8 mouse cellular contexts compared by ENCODE assay signal in genomic region chr9:23222492-23222840, GRCm38 (mm10). TPM values are rescaled to one million over a fixed set of nuclear protein-coding genes. Genes with fewer than 3 reads are reported as not detected.
DNase-seq lines count a peak whose midpoint lies in the region; ATAC-seq and TF ChIP-seq lines count a peak whose summit lies in the region.

No protein-coding gene starts in this region.

- peak overlapping the region; percentile 75 for H3K27ac ChIP-seq in gastrocnemius, adult 2 months
- H3K27ac ChIP-seq in kidney, adult 2 months (ENCODE audit: insufficient read depth, low read depth, low read length): no peak overlapping the region
- peak overlapping the region; percentile 83 for H3K27ac ChIP-seq in lung, embryonic 15.5 days

- DNase-seq in layer of hippocampus, adult 11-12 months (ENCODE audit: low spot score): peak; percentile 16
- no peak for DNase-seq in layer of hippocampus, adult 9-10 months (ENCODE audit: low spot score)
- DNase-seq in cerebellum, adult 11 months: peak; percentile 12
- DNase-seq in gastrocnemius, adult 2 months: peak; percentile 37
- peak; percentile 64 for DNase-seq in kidney, adult 2 months
- DNase-seq in ovary, postnatal 36 days (ENCODE audit: low spot score): peak; percentile 63

- no peaks in the 10 kb centered on the region for H3K36me3 ChIP-seq in kidney, adult 2 months (ENCODE audit: control insufficient read depth, insufficient read depth, low read length)
- no peaks in the 10 kb centered on the region for H3K36me3 ChIP-seq in lung, embryonic 15.5 days

- intact Hi-C loops in gastrocnemius, adult 2 months (cut with DNase I): no loop called here

- ATAC-seq in lung, embryonic 15.5 days (ENCODE audit: borderline replicate concordance, extremely low read depth, low FRiP score, low TSS enrichment): peak; percentile 63; the same call in 1 of the 2 replicates
- ATAC-seq in erythroid progenitor cell, adult 5-6 weeks (replicated peaks; ENCODE audit: low FRiP score, poor library complexity, severe bottlenecking): no peak

- peak overlapping the region; percentile 68 for H3K9ac ChIP-seq in lung, embryonic 15.5 days

- TF ChIP-seq CTCF in gastrocnemius, adult 2 months (IDR thresholded peaks at IDR 0.05): no peak
- TF ChIP-seq CTCF in kidney, adult 2 months (conservative IDR thresholded peaks at IDR 0.05; ENCODE audit: insufficient read depth, insufficient read length, low read depth, low read length): no peak

- 0 out of 2 replicates have a peak, but pooled peaks cover 2% of the 10 kb centered on the region for H3K27me3 ChIP-seq in kidney, adult 2 months (replicated peaks; ENCODE audit: control insufficient read depth, insufficient read depth, low read length)
- peaks cover 39% of the 10 kb centered on the region for H3K27me3 ChIP-seq in lung, embryonic 15.5 days

- under 1% methylated on average over 26 of the region's 26 CpGs for WGBS in kidney, adult 2 months
- WGBS in lung, embryonic 15.5 days: under 1% methylated on average over 26 of the region's 26 CpGs

- peak overlapping the region; percentile 88 for H3K4me3 ChIP-seq in gastrocnemius, adult 2 months
- H3K4me3 ChIP-seq in kidney, adult 2 months (ENCODE audit: insufficient read depth, low read depth, low read length): peak overlapping the region; percentile 40
- peak overlapping the region; percentile 69 for H3K4me3 ChIP-seq in lung, embryonic 15.5 days

- H3K9me3 ChIP-seq in lung, embryonic 15.5 days: no peaks in the 10 kb centered on the region

- H3K4me2 ChIP-seq in lung, embryonic 15.5 days: peak overlapping the region; percentile 93

- no peaks in the 10 kb centered on the region for H3K4me1 ChIP-seq in kidney, adult 2 months (ENCODE audit: control insufficient read depth, insufficient read depth, low read length)
- peaks cover 16% of the 10 kb centered on the region for H3K4me1 ChIP-seq in lung, embryonic 15.5 days

- no peak for TF ChIP-seq POLR2A in kidney, adult 2 months (IDR thresholded peaks at IDR 0.05; ENCODE audit: low read depth, low read length)

RNA-seq across cellular contexts. Expression of gene Bmper, which starts 0.4 kb away (rescaled TPM):
- total RNA-seq in gastrocnemius, adult 2 months (2021): 1 to 10 TPM; 4.0 to 4.4 TPM
- polyA plus RNA-seq in kidney, adult 2 months (2012; rRNA removed): 0.27 and 0.30 TPM in 2 replicates
- polyA plus RNA-seq in lung, embryonic 15.5 days (2015; fragmentation: Nextera tagmentation; extraction: Ambion mirVana): 26.5 and 28.3 TPM in 2 replicates
- total RNA-seq in erythroid progenitor cell, adult 5-6 weeks (2015; ENCODE audit: low replicate concordance): not detected in 2 replicates
- 0.51 TPM in 1 of 2 replicates, not detected in the other for total RNA-seq in erythroid progenitor cell, adult 5-6 weeks (2017; ENCODE audit: low replicate concordance)
